Mouse (Mus musculus): Measurements from ENCODE around the gene Gm11733.

The Gm11733 gene

DNA sequence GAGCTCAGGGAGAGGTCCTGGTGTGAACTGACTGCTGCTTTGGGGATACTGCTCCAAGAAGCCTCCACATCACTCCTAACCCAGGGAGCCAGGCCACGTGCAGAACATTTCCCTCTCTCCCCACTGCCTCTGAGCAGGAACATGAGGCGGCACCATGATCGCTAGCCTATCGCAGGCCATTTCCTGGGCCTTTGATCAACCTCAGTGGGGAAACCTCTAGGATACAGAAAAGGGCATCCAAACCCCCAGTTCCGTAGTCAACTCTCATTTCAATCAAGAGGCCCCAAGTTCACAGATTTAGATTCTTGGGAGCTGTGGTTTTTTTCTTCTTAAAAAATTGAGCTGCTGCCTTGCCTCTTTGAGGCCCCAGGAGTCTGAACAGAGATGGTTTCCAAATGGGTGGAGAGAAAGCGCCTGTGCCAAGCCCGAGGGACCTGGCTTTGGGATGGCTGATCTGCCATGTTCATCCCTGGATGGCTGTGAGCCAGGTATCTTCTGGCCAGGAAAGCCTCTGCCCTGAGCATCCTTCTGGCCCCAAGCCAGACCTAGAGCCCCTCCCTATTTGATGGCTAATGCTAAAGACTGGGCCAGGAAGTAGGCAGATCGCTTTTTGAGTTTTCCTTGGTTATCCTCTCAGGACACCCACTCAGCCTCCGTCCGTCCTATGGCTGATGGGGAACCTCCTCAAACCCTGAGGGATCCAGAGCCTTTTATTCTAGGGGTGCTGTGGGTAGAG is 5.7 kb upstream of the Gm11733 start:
- in situ Hi-C loops (cut with MboI, MseI): no loop called here

DNA sequence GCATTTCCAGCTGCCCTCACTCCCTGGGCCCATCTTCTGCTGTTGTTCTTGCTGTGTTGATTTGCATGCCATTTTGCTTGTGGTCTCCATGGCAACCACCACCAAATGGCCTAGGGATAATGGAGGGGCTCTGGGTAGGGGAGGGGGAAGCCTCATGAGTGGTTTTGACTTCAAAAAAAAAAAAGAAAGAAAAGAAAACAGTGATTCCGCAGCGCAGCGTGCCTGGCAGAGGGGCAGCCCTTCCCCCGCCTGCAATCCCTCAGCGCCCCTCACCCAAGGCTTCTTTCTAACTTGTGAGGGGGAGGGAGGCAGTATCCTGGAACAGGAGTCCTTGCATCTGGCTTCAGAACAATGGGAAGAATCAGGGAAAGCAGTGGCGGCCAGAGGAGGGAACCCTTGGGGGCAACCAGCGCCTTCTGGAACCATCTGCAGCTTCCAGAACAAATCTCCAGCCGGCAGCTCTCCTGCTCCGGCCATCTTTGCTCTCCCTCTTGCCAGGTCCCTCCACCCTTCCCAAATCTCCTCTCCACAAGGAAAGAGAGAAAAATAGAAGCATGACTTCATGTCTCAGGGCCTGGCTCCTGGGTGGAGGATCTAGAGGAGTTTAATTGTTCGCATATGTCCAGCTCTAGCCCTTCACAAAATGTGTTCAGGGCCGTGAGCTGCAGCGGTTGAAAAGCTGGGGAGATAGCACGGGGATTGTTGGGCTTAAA is 5.0 kb upstream of the Gm11733 start:
- in situ Hi-C loops (cut with MboI, MseI): no loop called here

GRCm38 (mm10) chr11:117479746-117480145 is 4.4 kb upstream of the Gm11733 start:
- in situ Hi-C loops (cut with MboI, MseI): no loop called here

- in situ Hi-C loops (cut with MboI, MseI): no loop called here
Measured at GRCm38 (mm10) chr11:117482300-117482676, 1.9 kb upstream of the Gm11733 start.

- in situ Hi-C loops (cut with MboI, MseI): no loop called here
Measured at GRCm38 (mm10) chr11:117482677-117483511, 1.3 kb upstream of the Gm11733 start.

DNA sequence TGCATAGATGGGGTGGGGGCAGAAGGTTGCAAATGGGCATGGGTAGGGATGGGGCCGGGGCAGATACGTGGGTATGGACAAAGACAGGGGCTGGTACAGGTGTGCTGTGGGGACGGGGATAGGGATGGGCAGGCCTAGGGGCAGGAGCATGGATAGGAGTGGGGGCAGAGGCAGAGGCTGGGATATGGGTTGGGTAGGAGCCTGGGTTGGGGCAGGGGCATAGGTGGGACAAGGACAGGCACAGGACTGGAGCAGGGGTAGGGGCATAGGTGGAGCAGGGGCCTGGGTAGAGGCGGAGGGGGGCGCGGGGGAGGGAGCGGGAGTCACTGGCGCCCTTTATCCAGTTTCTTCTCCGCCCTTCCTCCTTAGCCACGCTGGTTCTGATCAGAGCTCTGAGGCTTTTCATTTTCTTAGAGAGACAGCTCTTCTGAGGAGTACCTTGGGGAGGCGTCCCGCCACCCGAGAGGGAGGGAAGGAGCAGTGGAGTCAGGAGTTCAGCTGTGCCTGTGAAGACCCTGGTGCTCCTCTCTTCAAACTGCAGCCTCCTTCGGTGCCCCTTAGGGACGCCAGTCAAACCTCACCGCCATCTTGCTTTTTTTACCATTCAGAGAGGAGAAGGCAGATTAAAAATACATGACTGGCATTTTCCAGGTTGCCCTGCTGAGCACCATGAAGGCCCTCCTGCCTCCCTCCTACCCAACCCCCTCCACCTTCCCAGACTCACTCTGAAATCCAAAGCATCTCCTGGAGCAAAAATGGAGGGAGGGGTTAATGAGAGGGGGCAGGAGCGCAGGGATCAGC is 7.4 kb downstream of the Gm11733 start:
- in situ Hi-C loops (cut with MboI, MseI): no loop called here

GRCm38 (mm10) chr11:117492209-117492505 is 8.0 kb downstream of the Gm11733 start:
- in situ Hi-C loops (cut with MboI, MseI): no loop called here

DNA sequence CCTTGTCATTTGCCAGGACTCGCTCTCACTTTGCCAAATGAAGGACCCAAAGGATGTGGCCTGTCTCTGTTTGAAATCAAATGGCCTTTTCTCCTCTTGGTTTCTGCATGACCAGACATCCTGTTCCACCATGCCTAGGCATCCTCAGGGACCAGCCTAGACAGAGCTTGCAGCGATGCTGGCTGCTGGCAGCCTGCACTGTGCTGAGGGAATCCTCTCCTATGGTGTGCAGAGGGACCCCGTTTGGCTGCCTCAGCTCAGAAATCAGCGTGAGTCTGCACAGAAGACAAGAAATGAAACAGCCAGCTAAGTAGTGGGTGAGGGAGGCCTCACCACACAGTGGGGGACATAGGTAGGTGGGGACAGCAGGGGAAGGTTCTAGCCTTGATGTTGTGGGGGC is 12.6 kb downstream of the Gm11733 start:
- in situ Hi-C loops (cut with MboI, MseI): no loop called here

GRCm38 (mm10) chr11:117497256-117498136 is 13.3 kb downstream of the Gm11733 start:
- in situ Hi-C loops (cut with MboI, MseI): no loop called here

GRCm38 (mm10) chr11:117498137-117498511 is 14.0 kb downstream of the Gm11733 start:
- in situ Hi-C loops (cut with MboI, MseI): no loop called here

DNA sequence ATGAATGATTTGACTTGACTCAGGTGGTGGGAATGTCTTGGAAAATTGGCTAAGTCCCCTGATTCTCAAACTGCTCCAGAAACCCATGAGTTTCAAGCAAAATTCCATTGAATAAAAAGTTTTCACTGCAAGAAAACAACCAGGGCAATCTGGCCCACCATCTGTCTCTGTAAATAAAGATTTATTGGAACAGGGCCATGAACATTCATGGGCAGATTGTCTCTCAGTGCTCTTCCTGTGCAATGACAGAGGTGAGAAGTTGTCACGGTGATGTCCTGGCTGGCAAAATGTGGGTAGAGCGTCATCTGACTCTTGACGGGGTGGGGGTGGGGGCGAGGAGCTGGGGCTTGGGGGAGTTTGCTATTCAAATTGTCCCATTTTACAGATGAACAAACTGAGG is 24.8 kb downstream of the Gm11733 start:
- in situ Hi-C loops (cut with MboI, MseI): no loop called here

DNA sequence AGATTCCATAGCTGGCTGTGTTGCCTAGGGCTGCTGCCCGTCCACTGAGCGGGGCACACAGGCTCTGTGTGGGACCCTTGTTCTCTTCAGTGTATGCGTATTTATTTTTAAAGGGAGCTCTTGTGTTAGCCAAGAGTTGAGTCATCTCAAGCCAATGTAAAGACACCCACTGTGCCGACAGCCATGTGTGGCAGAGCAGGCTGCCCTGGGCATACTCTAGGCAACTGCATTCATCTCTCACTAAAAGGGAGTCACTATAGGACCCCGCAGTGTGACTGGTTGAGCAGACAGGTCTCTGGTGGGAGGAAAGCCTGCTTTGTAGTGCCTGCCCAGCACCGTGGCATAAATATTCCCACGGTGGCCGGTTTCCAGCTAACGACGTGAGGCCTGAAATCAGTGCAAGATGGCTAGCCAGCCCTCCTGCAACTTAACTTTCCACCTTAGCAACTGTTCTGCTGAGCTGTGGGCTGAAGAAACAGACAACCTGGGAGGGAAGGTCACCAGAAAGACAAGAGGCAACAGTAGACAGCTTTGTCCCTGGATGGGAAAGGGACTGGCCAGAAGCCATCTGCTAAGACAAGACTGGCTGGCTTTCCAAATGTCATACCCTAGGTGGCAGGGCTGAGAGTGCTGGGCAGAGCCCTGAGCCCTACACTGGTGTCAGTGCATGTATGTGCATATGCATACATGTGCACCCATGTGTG is 31.7 kb downstream of the Gm11733 start:
- in situ Hi-C loops (cut with MboI, MseI): no loop called here

DNA sequence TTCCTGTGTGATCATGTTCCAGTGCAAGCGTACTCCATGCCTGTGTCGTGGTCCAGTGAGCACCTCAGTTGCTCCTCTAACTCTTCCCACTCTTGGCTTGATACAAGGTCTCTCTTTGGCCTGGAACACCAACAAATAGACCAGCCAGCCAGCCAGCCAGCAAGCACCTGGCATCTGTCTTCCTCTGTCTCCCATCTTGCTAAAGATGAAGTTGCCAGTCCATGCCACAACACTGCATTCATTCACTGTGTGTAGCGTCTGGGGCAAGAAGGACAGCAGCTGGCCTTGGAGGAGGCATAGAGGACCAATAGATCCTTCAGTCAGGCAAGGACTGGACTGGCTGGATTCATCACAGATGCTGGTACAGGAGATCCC is 32.2 kb downstream of the Gm11733 start:
- in situ Hi-C loops (cut with MboI, MseI): no loop called here

DNA sequence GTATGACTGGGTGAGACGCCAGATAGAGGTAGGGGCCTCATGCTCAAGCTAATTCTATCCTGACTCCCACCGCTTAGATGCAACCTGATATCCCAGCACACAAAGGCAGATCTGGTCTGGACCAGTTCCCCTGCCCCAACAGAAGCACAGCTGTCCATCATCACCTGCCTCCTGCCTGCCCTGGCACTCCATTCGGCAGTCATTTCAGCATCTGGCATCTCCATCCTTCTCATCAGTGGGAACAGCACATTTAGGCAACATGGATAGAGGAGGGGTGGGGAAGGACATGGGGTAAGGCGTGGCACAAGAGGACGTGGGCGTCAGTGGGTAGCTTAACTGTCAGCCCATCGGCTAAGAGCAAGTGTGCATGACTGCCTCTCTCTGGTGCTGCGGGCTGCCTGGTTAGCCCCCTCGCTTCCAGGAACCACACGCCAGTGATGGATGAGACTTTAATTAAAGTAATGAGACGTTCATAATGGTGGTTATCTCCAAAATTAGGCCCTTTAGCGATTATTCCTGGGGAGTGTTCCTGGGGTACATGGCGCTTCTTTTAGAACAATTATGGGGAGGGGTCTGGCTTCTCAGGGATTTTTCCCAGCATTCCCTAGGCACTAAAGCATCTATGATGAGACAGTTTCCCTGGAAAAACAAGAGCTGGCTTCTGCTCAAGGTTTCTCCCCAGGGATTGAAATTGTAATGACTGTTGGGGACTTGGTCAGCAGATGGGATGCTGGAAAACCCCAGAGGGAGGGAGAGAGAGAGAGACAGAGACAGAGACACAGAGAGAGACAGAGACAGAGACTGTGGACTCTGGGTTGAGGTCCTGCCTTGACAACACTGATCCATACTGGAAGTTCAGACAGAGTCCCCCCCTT is 38.0 kb downstream of the Gm11733 start:
- in situ Hi-C loops (cut with MboI, MseI): loop anchor here (10.0 kb wide), 1 partner anchor 1083 kb away; no protein-coding TSS in a partner anchor

DNA sequence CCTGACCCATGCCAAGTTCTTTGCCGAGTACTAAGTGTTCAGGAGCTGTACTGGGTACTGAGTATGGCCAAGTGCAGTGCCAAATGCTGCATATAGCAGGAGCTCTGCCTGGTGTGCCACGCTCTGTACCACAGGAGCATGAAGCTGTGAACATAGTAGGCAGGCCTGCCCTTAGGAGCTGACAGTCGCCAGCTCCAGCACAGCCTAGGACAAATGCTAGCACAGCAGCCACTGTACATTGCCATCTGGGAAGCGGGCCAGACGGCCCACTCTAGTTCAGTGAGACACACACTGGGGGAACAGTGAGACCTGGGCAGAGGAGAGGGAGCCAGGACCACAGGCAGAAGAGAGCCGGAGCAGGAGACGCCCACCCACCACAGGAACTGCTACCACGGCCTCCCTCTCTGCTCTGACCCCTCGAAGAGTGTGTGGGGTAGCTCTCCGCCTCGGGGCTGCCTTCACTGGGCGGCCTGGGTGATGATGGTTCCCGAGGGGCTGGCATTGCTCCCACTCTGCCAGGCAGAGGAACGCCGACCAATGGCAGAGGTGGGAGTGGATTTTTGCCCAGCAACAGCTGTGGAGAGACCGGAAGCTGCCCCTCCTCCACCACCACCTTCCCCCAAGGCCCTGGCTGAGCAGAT is 38.8 kb downstream of the Gm11733 start:
- in situ Hi-C loops (cut with MboI, MseI): loop anchor here (10.0 kb wide), 1 partner anchor 1082 kb away; no protein-coding TSS in a partner anchor

DNA sequence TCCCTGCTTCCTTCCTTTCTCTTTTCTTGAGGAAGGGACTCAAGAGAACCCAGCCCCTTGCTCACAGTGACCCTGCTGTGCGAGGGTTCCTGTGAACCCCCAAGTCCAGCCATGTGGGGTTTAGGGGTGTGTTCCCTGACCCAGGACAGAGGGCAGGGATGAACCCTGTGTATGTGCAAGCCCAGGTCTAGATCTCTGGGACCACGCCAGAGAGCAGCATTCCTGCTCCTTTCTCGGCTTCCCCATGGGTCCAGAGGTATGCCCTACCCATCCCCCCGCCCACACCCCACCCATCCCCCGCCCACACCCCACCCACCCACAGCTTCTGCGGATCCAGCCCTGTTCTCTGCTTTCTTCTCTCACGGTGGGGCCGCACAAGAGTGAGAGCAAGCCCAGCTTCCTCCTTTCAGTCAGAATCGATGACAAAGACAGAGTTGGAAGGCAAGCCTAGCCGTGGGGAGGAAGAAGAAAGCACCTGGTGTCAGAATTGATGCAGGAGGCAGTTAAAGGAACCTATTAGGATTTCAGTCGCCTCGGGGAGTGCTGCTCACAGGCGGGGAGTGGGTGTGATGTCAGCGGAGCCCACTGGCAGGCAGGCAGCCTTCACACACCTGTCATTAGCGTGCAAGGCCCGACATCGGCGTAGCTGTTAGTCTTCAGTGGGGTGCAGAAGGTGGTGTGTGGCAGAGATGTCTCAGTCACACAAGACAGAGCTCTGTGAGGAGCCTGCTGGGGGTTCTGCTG is 41.6 kb downstream of the Gm11733 start:
- in situ Hi-C loops (cut with MboI, MseI): loop anchor here (10.0 kb wide), 1 partner anchor 1079 kb away; no protein-coding TSS in a partner anchor

GRCm38 (mm10) chr11:117532374-117532773 is 48.2 kb downstream of the Gm11733 start:
- in situ Hi-C loops (cut with MboI, MseI): no loop called here

DNA sequence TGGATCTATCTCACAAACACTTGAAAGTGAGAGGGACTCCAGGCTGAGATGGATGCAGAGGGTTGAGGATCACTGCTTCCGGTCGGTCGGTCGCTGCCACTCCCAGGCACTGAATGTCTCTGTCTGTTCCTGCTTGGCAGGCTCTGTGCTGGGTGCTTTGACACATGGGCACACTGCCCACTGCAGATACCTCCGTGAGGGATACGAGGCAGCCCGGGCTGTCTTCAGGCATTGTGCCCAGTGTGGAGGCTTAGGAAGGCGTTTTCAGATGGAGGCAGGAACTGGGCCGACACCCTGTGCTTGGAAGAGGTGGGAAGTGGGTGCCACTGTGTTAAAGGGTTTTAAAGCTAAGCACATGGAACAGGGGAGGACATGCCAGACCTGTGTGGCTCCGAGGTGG is 50.7 kb downstream of the Gm11733 start:
- in situ Hi-C loops (cut with MboI, MseI): no loop called here
